Mouse (Mus musculus) heart, adult 2 months (tissue): ENCODE measurements around the gene Nhsl2. TPM values are rescaled to one million over a fixed set of nuclear protein-coding genes. Genes with fewer than 3 reads are reported as not detected.

ENCODE experiments used
- DNase-seq, 2 experiments: peaks; one replicate each; pipeline ENCODE4 v3.0.0; 2021
- H3K27ac ChIP-seq: fragments of 200-600 bp; 2 replicates; pipeline ENCODE4 v1.8.1; 2022
- H3K27me3 ChIP-seq: fragments of 200-500 bp; 2 replicates; pipeline ENCODE4 v1.6.1; 2012; ENCODE audit warnings: mild to moderate bottlenecking, low read length, inconsistent platforms, mixed read lengths; ENCODE audit not compliant: control insufficient read depth, insufficient read depth
- H3K36me3 ChIP-seq: fragments of 200-500 bp; 2 replicates; pipeline ENCODE4 v1.6.1; 2012; ENCODE audit warnings: low read length, inconsistent platforms; ENCODE audit not compliant: control insufficient read depth, insufficient read depth
- H3K4me1 ChIP-seq: fragments of 200-500 bp; 2 replicates; pipeline ENCODE4 v1.6.1; 2011; ENCODE audit warnings: low read length; ENCODE audit not compliant: control insufficient read depth, insufficient read depth
- H3K4me3 ChIP-seq: fragments of 200-600 bp; 2 replicates; pipeline ENCODE4 v1.8.1; 2022
- H3K79me2 ChIP-seq: fragments of 200-500 bp; replicated peaks from 2 replicates; pipeline ENCODE4 v1.6.1; 2012; ENCODE audit warnings: mild to moderate bottlenecking, inconsistent platforms, low read length, moderate library complexity, mixed read lengths; ENCODE audit not compliant: control insufficient read depth, insufficient read depth
- H3K9ac ChIP-seq: fragments of 200-500 bp; 2 replicates; pipeline ENCODE4 v1.6.1; 2012; ENCODE audit warnings: low read depth, mild to moderate bottlenecking, control low read depth, inconsistent platforms, low read length, mixed read lengths
- CTCF ChIP-seq: fragments of 200-600 bp; IDR thresholded peaks from 2 replicates; pipeline ENCODE4 v1.8.1; 2022; ENCODE audit warnings: antibody characterized with exemption, mild to moderate bottlenecking, moderate library complexity
- EP300 ChIP-seq: fragments of 200-500 bp; IDR thresholded peaks from 2 replicates; pipeline ENCODE4 v1.6.1; 2011; ENCODE audit warnings: low read depth, low read length, control low read depth; ENCODE audit not compliant: insufficient read depth
- POLR2A ChIP-seq: fragments of 200-500 bp; IDR thresholded peaks from 2 replicates; pipeline ENCODE4 v1.6.1; 2011; ENCODE audit warnings: mild to moderate bottlenecking, low read depth, low read length, control low read depth; ENCODE audit not compliant: insufficient read depth
- WGBS: fragments of 180-500 bp; shearing (Covaris S2); methylation state at CpG from one replicate; pipeline ENCODE4 v1.1.7; 2018; 5-methylcytosine and 5-hydroxymethylcytosine counted together
- intact Hi-C: fragments of 180-260 bp; cut with DNase I; formaldehyde crosslinking; loops from one replicate; pipeline ENCODE4 v1.15.1; 2025
- polyA plus RNA-seq: library from polyadenylated mRNA; depleted of rRNA; stranded (reverse); fragments of >200 nt; gene quantifications from 2 replicates; pipeline ENCODE4 v1.2.3, GENCODE M21; 2012
- total RNA-seq, 2 experiments: library from RNA; stranded (reverse); gene quantifications; 2 replicates each; pipeline ENCODE4 v1.2.3; 2021

Gene Nhsl2
- total and polyA plus RNA-seq, 3 experiments = 1.4 to 4.2 (median 3.6) TPM

DNA sequence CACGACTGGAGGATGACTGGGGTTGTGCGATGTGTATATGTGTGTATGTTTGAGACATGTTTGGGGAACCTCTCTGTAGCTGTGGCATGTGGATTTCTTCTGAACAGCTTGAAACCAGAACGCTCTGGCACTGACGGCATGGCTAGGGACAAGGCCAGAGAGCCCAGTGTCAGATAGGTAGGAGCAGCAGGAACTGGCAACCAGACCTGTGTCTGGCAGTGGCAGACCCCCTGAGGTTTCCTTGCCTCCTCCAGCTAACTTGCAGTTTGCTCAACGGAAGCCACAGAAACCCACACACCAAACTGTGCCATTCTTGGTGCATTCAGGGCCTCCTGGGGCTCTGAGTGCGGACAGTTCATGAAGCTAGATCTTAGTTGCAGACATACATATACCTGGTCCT, 81.1 kb downstream of the Nhsl2 start:
- DNase-seq = no peak
- Histone ChIP-seq H3K27me3 (no peaks in the 10 kb centered on the region), H3K4me3 (no peak overlapping the region), H3K4me1 (no peaks in the 10 kb centered on the region), H3K9ac (no peak overlapping the region), H3K36me3 (no peaks in the 10 kb centered on the region), H3K27ac (no peak overlapping the region), H3K79me2 (no peaks in the 10 kb centered on the region)
- WGBS = 86% methylated on average over 6 of the region's 6 CpGs
- no peak for TF ChIP-seq CTCF
- TF ChIP-seq EP300 = no peak
- TF ChIP-seq POLR2A = no peak
- intact Hi-C loops = no loop called here

DNA sequence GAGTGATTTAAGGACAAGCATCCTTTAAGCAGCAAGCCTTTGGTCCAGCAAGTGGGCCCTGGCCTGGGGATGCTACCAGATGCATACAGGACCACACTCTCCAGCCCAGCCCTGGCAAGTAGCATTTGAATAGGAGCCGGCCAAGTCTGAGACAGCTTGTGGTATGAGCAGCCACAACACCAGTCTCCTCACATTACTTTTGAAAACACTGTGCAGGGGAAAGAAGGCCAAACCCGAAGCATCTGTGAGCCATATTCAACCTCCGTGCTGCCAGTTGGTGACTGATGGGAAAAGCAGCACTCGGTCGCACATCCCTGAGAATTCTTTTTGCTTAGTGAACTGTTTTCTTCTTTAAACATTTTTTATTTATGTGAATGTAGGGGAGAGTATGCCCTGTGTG, 81.8 kb downstream of the Nhsl2 start:
- H3K36me3 ChIP-seq = no peaks in the 10 kb centered on the region
- no peak overlapping the region for H3K27ac ChIP-seq
- WGBS = 90% methylated on average over 5 of the region's 5 CpGs
- no peak for DNase-seq
- no peaks in the 10 kb centered on the region for H3K27me3 ChIP-seq
- no peaks in the 10 kb centered on the region for H3K79me2 ChIP-seq
- no peaks in the 10 kb centered on the region for H3K4me1 ChIP-seq
- intact Hi-C loops = no loop called here
- H3K9ac ChIP-seq = no peak overlapping the region
- H3K4me3 ChIP-seq = no peak overlapping the region
- TF ChIP-seq CTCF = no peak
- TF ChIP-seq EP300 = no peak
- no peak for TF ChIP-seq POLR2A

DNA sequence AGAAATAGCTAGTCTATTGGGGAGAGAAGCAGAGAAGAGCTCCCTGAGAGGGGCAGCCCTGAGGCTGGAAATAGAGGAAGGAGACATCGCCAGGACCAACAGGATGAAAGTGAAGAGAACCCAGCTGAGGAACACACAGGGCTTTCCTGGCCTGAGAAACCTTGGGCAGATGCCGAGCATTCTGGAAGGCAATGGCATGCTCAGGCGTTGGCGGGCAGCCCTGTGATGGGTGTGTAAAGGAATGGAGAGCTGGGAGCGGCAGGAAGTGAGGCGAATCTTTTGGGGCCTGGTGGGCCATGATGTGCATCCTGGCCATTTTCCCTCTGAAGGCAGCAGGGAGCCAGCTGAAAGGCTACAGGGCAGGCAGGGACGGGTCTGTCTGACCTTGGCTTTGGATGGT, 83.1 kb downstream of the Nhsl2 start:
- Histone ChIP-seq H3K27me3 (no peaks in the 10 kb centered on the region), H3K4me3 (no peak overlapping the region), H3K4me1 (no peaks in the 10 kb centered on the region), H3K9ac (no peak overlapping the region), H3K27ac (no peak overlapping the region), H3K79me2 (no peaks in the 10 kb centered on the region), H3K36me3 (no peaks in the 10 kb centered on the region)
- 42% methylated on average over 7 of the region's 7 CpGs for WGBS
- TF ChIP-seq CTCF (no peak), POLR2A (no peak), EP300 (no peak)
- intact Hi-C loops = no loop called here
- peak; percentile 59 to 61 for DNase-seq

DNA sequence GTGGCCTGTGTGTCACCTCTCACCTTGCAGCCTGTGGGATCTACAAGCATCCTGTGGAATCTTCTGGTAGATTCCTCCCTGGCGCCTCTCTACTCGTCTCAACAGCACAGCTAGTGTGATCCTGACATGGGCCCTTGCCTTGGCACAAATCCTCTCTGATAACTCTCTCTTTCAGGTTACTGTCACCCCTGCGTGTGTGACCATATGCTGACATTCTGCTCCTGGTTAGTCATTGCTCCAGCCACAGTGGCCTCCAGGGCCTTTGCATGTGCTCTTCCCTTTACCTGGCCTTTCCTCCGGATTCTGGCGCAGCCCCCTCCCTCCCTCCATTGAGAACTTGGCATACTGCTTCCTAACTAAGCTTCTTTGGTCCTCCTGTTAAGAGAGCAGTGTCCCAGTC, 84.2 kb downstream of the Nhsl2 start:
- WGBS = 77% methylated on average over 5 of the region's 5 CpGs
- Histone ChIP-seq H3K79me2 (no peaks in the 10 kb centered on the region), H3K4me3 (no peak overlapping the region), H3K27ac (no peak overlapping the region), H3K36me3 (no peaks in the 10 kb centered on the region), H3K27me3 (no peaks in the 10 kb centered on the region), H3K4me1 (no peaks in the 10 kb centered on the region), H3K9ac (no peak overlapping the region)
- TF ChIP-seq POLR2A = no peak
- no peak for TF ChIP-seq CTCF
- no peak for TF ChIP-seq EP300
- intact Hi-C loops = no loop called here
- DNase-seq = no peak

DNA sequence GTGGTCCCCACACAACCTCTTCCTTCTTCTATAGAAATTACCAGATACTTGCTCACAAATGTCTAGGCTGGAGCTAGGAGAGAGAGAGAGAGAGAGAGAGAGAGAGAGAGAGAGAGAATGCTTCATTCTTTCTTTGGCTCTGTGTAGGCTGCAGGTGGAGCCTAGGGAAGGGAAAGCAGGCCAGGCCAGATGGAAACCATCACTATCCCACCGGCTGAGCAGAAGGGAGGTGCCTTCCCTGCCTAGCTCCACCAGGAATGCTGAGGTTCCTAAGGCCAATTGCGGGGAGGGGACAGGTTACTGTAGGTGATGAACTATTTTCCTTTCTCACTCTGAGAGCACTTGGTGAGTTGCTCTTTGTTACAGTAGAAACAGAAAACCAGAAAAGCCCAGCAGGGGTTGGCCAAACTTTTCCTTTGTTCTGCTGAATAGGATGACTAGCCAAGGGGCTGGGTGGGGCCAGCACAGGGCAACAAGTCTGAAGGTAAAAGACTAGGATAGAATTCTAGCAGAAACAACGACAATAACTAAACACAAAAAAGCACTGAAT, 86.2 kb downstream of the Nhsl2 start:
- H3K4me1 ChIP-seq = no peaks in the 10 kb centered on the region
- H3K27ac ChIP-seq = no peak overlapping the region
- intact Hi-C loops = no loop called here
- TF ChIP-seq EP300 (no peak), CTCF (no peak), POLR2A (no peak)
- no peak overlapping the region for H3K9ac ChIP-seq
- no peak overlapping the region for H3K4me3 ChIP-seq
- H3K27me3 ChIP-seq = no peaks in the 10 kb centered on the region
- WGBS = 57% methylated on average over 3 of the region's 3 CpGs
- H3K79me2 ChIP-seq = no peaks in the 10 kb centered on the region
- no peak for DNase-seq
- no peaks in the 10 kb centered on the region for H3K36me3 ChIP-seq

DNA sequence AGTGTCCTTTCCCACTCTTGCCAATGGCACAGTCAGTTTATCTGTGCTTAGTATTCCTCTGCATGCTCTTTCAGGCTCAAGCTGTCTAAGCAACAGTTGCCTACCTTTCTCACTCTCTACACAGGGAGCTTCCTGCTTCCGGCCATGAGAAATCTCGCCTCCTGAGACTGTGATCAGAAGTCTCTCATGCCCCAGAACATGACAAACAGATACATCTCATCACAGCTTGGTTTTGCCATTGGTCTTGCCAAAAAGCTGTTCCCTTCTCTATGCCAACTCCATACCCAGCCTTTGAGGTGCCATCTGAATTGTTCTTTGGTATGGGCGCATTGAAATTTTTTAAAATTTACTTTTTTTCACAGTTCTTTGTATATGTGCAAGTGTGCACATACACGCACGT, 90.3 kb downstream of the Nhsl2 start:
- Histone ChIP-seq H3K9ac (no peak overlapping the region), H3K27ac (no peak overlapping the region), H3K4me3 (no peak overlapping the region), H3K4me1 (peaks cover 2% of the 10 kb centered on the region), H3K79me2 (no peaks in the 10 kb centered on the region), H3K27me3 (no peaks in the 10 kb centered on the region), H3K36me3 (no peaks in the 10 kb centered on the region)
- 82% methylated on average over 5 of the region's 5 CpGs for WGBS
- no peak for DNase-seq
- TF ChIP-seq POLR2A (no peak), EP300 (no peak), CTCF (no peak)
- intact Hi-C loops = no loop called here
